Mouse (Mus musculus) hematopoietic stem cell, adult 5-6 weeks (primary cell): ENCODE measurements around the gene Cldnd2. TPM values are rescaled to one million over a fixed set of nuclear protein-coding genes. Genes with fewer than 3 reads are reported as not detected.

Experiments
- ATAC-seq, 2 experiments: fragments of 125-278 bp in 1 of 2; replicated peaks in 1 of 2; 2 replicates each; pipeline ENCODE4 v1.8.0; 2016 to 2017; ENCODE audit warnings: inconsistent platforms in 2 of 2, mild to moderate bottlenecking in 2 of 2, moderate number of reproducible peaks in 2 of 2, low read depth in 1 of 2, moderate TSS enrichment in 1 of 2; ENCODE audit not compliant: low FRiP score in 2 of 2, poor library complexity in 2 of 2, severe bottlenecking in 2 of 2, insufficient read depth in 1 of 2, low TSS enrichment in 1 of 2
- total RNA-seq: library from RNA; stranded (forward); fragments of 172-1452, 232-1000 nt; gene quantifications from 2 replicates; pipeline ENCODE4 v1.2.3, GENCODE M21; 2017

Cldnd2 gene
- total RNA-seq, 1 experiment from 2014 or later: not detected

GRCm38 (mm10) chr7:43475706-43476105, 35.1 kb downstream of the Cldnd2 start:
- peak; percentile 60 to 74 for ATAC-seq

GRCm38 (mm10) chr7:43476376-43476775, 35.8 kb downstream of the Cldnd2 start:
- ATAC-seq: no peak

GRCm38 (mm10) chr7:43481191-43481590, 40.6 kb downstream of the Cldnd2 start:
- no peak for ATAC-seq

- no peak for ATAC-seq
Measured at GRCm38 (mm10) chr7:43482090-43482716, 41.6 kb downstream of the Cldnd2 start.

- peak in 1 of 2 experiments; percentile 33; a peak in 1 of 4 replicates for ATAC-seq
Measured at GRCm38 (mm10) chr7:43483236-43483635, 42.7 kb downstream of the Cldnd2 start.

- ATAC-seq: no peak
Measured at GRCm38 (mm10) chr7:43488646-43489045, 48.1 kb downstream of the Cldnd2 start.

GRCm38 (mm10) chr7:43489631-43490125, 49.1 kb downstream of the Cldnd2 start, which contains the start of gene Iglon5:
Gene Iglon5 (minus strand): TSS chr7:43490075.
- ATAC-seq: no peak

GRCm38 (mm10) chr7:43490182-43490584, 49.6 kb downstream of the Cldnd2 start:
- no peak for ATAC-seq

GRCm38 (mm10) chr7:43490861-43491260, 50.3 kb downstream of the Cldnd2 start:
- no peak for ATAC-seq

Other genes starting within 250 kb of the Cldnd2 start
- gene Zfp715, start 127.5 kb upstream of the Cldnd2 start, total RNA-seq: 23.1 and 28.8 TPM in 2 replicates
- 5.0 and 7.6 TPM in 2 replicates for gene Siglecf, start 89.4 kb upstream of the Cldnd2 start, total RNA-seq
- gene Siglecg, start 32.6 kb upstream of the Cldnd2 start, total RNA-seq: 3.0 and 6.3 TPM in 2 replicates
- not detected in 2 replicates for gene Lim2, start 13.1 kb upstream of the Cldnd2 start, total RNA-seq
- 94.2 and 115 TPM in 2 replicates for gene Nkg7, start 3.7 kb upstream of the Cldnd2 start, total RNA-seq
- gene Etfb, start 3.3 kb downstream of the Cldnd2 start, total RNA-seq: 316 and 319 TPM in 2 replicates
- gene Gm45233, start 3.3 kb downstream of the Cldnd2 start, total RNA-seq: 2.5 TPM in 1 of 2 replicates, not detected in the other
- gene Vsig10l, start 22.4 kb downstream of the Cldnd2 start, total RNA-seq: 5.0 and 5.1 TPM in 2 replicates
- gene Iglon5, start 49.3 kb downstream of the Cldnd2 start, total RNA-seq: not detected in 2 replicates
- gene 4931406B18Rik, start 65.2 kb downstream of the Cldnd2 start, total RNA-seq: not detected in 2 replicates
- gene Cd33, start 103.6 kb downstream of the Cldnd2 start, total RNA-seq: 26.9 and 29.0 TPM in 2 replicates
- gene Zfp658, start 121.5 kb downstream of the Cldnd2 start, total RNA-seq: 6.1 and 6.6 TPM in 2 replicates
- 10.9 and 15.6 TPM in 2 replicates for gene Zfp719, start 138.8 kb downstream of the Cldnd2 start, total RNA-seq
- gene Zfp819, start 166.4 kb downstream of the Cldnd2 start, total RNA-seq: not detected in 2 replicates
- not detected in 2 replicates for gene Ceacam18, start 193.9 kb downstream of the Cldnd2 start, total RNA-seq
- gene Siglece, start 219.4 kb downstream of the Cldnd2 start, total RNA-seq: 1.7 and 4.1 TPM in 2 replicates
- gene Ctu1, start 231.2 kb downstream of the Cldnd2 start, total RNA-seq: 6.3 and 9.8 TPM in 2 replicates
- gene Klk14, start 249.6 kb downstream of the Cldnd2 start, total RNA-seq: not detected in 2 replicates